8 mouse cellular contexts compared by ENCODE assay signal in genomic region chr10:93611419-93612007, GRCm38 (mm10). TPM values are rescaled to one million over a fixed set of nuclear protein-coding genes. Genes with fewer than 3 reads are reported as not detected.
DNase-seq lines count a peak whose midpoint lies in the region; ATAC-seq and TF ChIP-seq lines count a peak whose summit lies in the region.

No protein-coding gene starts in this region.

- 48% methylated on average over 18 of the region's 18 CpGs for WGBS in forebrain, embryonic 14.5 days
- 51% methylated on average over 18 of the region's 18 CpGs for WGBS in forebrain, embryonic 12.5 days

- no peaks in the 10 kb centered on the region for H3K36me3 ChIP-seq in forebrain, embryonic 14.5 days (ENCODE audit: control insufficient read depth, insufficient read depth, low read length)
- H3K36me3 ChIP-seq in forebrain, embryonic 12.5 days (replicated peaks): no peaks in the 10 kb centered on the region

- H3K4me2 ChIP-seq in forebrain, embryonic 14.5 days (ENCODE audit: low read length): no peak overlapping the region
- H3K4me2 ChIP-seq in forebrain, embryonic 12.5 days: no peak overlapping the region

- H3K4me3 ChIP-seq in forebrain, embryonic 14.5 days (ENCODE audit: low read depth, low read length): no peak overlapping the region
- no peak overlapping the region for H3K4me3 ChIP-seq in forebrain, embryonic 12.5 days (replicated peaks)
- H3K4me3 ChIP-seq in layer of hippocampus, adult 2 months: no peak overlapping the region

- H3K27ac ChIP-seq in forebrain, embryonic 14.5 days (ENCODE audit: low read depth, low read length): no peak overlapping the region
- H3K27ac ChIP-seq in forebrain, embryonic 12.5 days: no peak overlapping the region
- H3K27ac ChIP-seq in layer of hippocampus, adult 2 months: no peak overlapping the region

- no peaks in the 10 kb centered on the region for H3K4me1 ChIP-seq in forebrain, embryonic 14.5 days (ENCODE audit: control insufficient read depth, insufficient read depth, low read length)
- H3K4me1 ChIP-seq in forebrain, embryonic 12.5 days: no peaks in the 10 kb centered on the region

- H3K9me3 ChIP-seq in forebrain, embryonic 14.5 days (replicated peaks; ENCODE audit: control insufficient read depth, low read length): no peaks in the 10 kb centered on the region
- H3K9me3 ChIP-seq in forebrain, embryonic 12.5 days: no peaks in the 10 kb centered on the region

- no peaks in the 10 kb centered on the region for H3K27me3 ChIP-seq in forebrain, embryonic 14.5 days (replicated peaks; ENCODE audit: control insufficient read depth, insufficient read depth, low read length)
- H3K27me3 ChIP-seq in forebrain, embryonic 12.5 days: no peaks in the 10 kb centered on the region; the same call in 1 of the 2 replicates

- 0 out of 2 replicates have a peak, but pooled peaks have one; percentile 60 for ATAC-seq in forebrain, embryonic 14.5 days
- no peak for ATAC-seq in forebrain, embryonic 12.5 days (ENCODE audit: low FRiP score)
- peak; percentile 57; the same call in 1 of the 2 replicates for ATAC-seq in granulocyte monocyte progenitor cell, adult 5-6 weeks (replicated peaks; ENCODE audit: poor library complexity, severe bottlenecking)
- peak; percentile 77 for ATAC-seq in megakaryocyte, adult 5-6 weeks (ENCODE audit: poor library complexity, severe bottlenecking)

- TF ChIP-seq CTCF in layer of hippocampus, adult 2 months (conservative IDR thresholded peaks at IDR 0.05): peak; percentile 95

- H3K9ac ChIP-seq in forebrain, embryonic 14.5 days (ENCODE audit: low read length): no peak overlapping the region
- no peak overlapping the region for H3K9ac ChIP-seq in forebrain, embryonic 12.5 days

- DNase-seq in forebrain, embryonic 14.5 days (ENCODE audit: low spot score): peak; percentile 85
- DNase-seq in urinary bladder, postnatal 36 days (ENCODE audit: low spot score in 2 of 2): peak; percentile 15 to 26
- DNase-seq in urinary bladder, postnatal 10 days (ENCODE audit: low spot score): no peak
- DNase-seq in layer of hippocampus, adult 2 months (ENCODE audit: low spot score in 2 of 2): peak; percentile 44 to 55
- no peak for DNase-seq in ovary, postnatal 10 days (ENCODE audit: low spot score)

RNA-seq across cellular contexts. Expression of gene Snrpf, which starts 22.0 kb away (rescaled TPM):
- polyA plus RNA-seq in forebrain, embryonic 14.5 days (2014; fragmentation: Nextera tagmentation; extraction: Ambion mirVana): 103 and 123 TPM in 2 replicates
- 155 and 156 TPM in 2 replicates for polyA plus RNA-seq in forebrain, embryonic 12.5 days (2016; fragmentation: Nextera tagmentation; extraction: Ambion mirVana)
- total RNA-seq in granulocyte monocyte progenitor cell, adult 5-6 weeks (2014; fragmentation: Nextera tagmentation): 231 and 253 TPM in 2 replicates
- total RNA-seq in granulocyte monocyte progenitor cell, adult 5-6 weeks (2017): 215 and 233 TPM in 2 replicates
- 10 to 100 TPM; 11.5 to 12.6 TPM for total RNA-seq in layer of hippocampus, adult 2 months (2021)
- total RNA-seq in megakaryocyte, adult 5-6 weeks (2015): 89.2 and 95.8 TPM in 2 replicates
- 127 and 139 TPM in 2 replicates for total RNA-seq in megakaryocyte, adult 5-6 weeks (2017)

RNA-seq across cellular contexts. Expression of gene Ntn4, which starts 29.0 kb away (rescaled TPM):
- 0.78 and 0.97 TPM in 2 replicates for polyA plus RNA-seq in forebrain, embryonic 14.5 days (2014; fragmentation: Nextera tagmentation; extraction: Ambion mirVana)
- polyA plus RNA-seq in forebrain, embryonic 12.5 days (2016; fragmentation: Nextera tagmentation; extraction: Ambion mirVana): 3.5 and 3.7 TPM in 2 replicates
- not detected in 2 replicates for total RNA-seq in granulocyte monocyte progenitor cell, adult 5-6 weeks (2014; fragmentation: Nextera tagmentation)
- not detected in 2 replicates for total RNA-seq in granulocyte monocyte progenitor cell, adult 5-6 weeks (2017)
- 1 to 10 TPM; 5.5 to 7.8 TPM for total RNA-seq in layer of hippocampus, adult 2 months (2021)
- total RNA-seq in megakaryocyte, adult 5-6 weeks (2015): 0.66 and 0.76 TPM in 2 replicates
- total RNA-seq in megakaryocyte, adult 5-6 weeks (2017): 0.18 and 0.57 TPM in 2 replicates

Comparison
In these comparisons a context has a peak if more than half of its experiments do, and no peak if none do; other contexts are left out.
1. DNase-seq: peak in forebrain, embryonic 14.5 days (single experiment), urinary bladder, postnatal 36 days (2 of 2) and layer of hippocampus, adult 2 months (2 of 2); none in urinary bladder, postnatal 10 days (single experiment) and ovary, postnatal 10 days (single experiment).
2. RNA of gene Snrpf, which starts 22.0 kb away (total RNA-seq): 215 to 253 TPM in granulocyte monocyte progenitor cell, adult 5-6 weeks and 89.2 to 139 TPM in megakaryocyte, adult 5-6 weeks; 11.5 to 12.6 TPM in layer of hippocampus, adult 2 months; every median in the first group is over 4 times any median in the second.